Mouse (Mus musculus): ENCODE measurements around the gene Ttyh3.
"Not testable (repeated sequence)": the region's sequence is repeated elsewhere in the genome, so short reads cannot be mapped to it uniquely, and the experiment has no call there.

The Ttyh3 gene

GRCm38 (mm10) chr5:140648519-140649100 lies at the start of gene Ttyh3:
Gene Ttyh3, minus strand, starts transcription at chr5:140649031.
- no peak for DNase-seq (ENCODE audit: low spot score)

DNA sequence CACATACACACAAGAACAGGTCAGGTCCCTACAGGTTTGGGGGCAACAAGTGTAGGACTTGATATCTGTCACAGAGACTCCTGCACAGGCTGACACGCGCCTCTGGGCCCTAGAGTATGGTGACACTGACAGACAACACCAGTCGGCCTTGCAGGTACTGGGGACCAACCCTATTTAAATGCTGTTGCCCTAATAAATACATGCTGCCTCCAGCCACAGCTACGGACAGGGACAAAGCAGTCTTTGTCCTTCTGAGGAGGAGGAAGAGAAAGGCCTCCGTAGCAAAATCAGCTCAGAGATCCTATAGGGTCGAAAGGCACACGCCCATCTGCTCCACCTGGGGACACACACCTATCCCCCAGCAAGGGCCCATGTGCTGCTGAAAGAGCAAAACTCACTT lies 47.2 kb upstream of the Ttyh3 start:
- DNase-seq (ENCODE audit: low spot score), result no peak

- no peak for DNase-seq (ENCODE audit: low spot score)
Measured at GRCm38 (mm10) chr5:140688434-140688833, 39.6 kb upstream of the Ttyh3 start.

DNA sequence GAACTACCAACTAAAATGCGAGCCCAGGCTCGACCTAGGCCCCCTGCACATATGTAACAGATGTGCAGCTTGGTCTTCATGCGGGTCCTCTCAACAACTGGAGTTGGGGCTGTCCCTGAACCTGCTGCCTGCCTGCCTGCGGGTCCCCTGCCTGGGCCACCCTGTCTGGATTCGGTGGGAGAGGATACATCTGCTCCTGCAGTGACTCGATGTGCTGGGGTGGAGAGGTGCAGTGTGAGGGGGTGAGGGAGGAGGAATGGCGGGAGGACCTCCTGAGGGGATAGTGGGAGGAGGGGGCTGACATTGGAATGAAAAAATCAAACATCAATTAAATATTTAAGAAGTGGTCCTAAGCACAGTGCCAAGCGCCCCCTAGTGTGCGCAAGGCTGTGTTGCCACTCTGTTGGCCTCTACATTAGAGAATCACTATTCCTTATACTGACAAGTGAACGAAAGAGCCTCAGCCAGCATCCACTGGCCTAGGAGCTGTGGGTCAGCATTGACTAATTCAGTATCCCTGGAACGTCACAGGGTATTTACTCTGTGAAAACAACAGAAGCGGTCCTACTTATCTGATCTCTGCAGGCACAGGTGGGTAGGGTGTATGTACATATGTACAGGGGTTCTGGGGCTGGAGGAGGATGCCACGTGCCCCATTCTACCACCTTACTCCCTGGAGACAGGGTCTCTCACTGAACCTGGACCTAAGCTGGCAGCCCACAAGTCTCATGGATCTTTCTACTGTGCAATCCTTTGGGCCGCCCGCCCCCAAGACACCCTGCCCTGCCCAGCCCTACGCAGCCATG lies 35.7 kb upstream of the Ttyh3 start:
- DNase-seq (ENCODE audit: low spot score), result peak; percentile 34

DNA sequence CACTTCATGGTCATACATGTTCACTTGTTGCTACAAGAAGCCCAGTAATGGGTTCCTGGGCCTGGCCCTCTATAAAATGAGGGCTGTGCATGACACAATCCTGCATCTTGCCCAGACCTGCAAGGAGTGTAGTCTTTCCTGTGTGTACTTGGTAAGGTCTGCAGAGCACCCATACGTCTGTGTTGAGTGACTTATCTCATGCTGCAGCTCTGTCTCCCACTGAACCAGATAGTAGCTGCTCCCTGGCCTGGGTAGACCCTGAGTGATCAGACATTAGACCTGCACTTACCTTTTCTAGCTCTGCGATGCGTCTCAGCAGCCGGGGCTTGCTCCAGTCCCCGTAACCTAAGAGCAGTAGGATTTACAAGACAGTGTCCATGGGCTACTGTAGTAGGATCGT lies 33.3 kb upstream of the Ttyh3 start:
- no peak for DNase-seq (ENCODE audit: low spot score)

DNA sequence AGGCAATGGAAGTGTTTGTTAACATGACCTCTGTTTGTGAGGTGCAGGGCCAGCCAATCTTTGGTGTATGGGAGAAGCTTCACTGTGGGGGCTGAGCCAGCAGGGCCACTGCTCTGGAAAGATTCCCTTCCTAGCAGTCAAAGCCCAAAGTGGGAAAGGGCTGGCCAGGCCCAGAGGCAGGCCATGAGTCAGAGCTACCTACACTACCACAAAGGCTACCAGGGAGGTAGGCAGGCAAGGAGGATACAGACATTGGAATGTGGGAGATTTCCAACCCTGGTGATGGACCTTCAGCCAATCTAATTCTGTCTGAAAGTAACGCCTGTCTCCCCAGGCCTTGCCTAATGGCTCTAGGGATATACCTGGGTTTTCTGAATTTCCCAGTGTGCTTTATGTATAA lies 32.1 kb upstream of the Ttyh3 start:
- DNase-seq (ENCODE audit: low spot score), result no peak

DNA sequence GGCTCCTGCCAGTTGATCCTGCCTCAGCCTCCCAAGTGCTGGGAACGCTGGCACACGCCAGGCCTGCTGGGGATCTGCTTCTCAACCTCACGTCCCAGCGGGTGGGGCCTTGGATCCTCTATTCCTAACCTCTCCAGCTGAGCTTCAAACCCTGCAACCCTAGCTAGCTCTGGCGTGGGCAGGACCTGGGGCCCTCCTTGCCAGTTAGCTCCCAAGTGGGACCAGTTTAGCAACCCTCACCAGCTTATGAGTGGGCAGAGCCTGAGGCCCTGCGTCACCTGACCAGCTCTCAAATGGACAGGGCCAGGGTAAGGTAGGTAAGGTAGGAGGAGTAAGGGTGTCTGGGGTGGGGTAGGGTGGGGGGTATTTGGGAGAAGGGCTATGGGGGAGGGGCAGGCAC lies 31.2 kb upstream of the Ttyh3 start:
- DNase-seq (ENCODE audit: low spot score), result no peak

DNA sequence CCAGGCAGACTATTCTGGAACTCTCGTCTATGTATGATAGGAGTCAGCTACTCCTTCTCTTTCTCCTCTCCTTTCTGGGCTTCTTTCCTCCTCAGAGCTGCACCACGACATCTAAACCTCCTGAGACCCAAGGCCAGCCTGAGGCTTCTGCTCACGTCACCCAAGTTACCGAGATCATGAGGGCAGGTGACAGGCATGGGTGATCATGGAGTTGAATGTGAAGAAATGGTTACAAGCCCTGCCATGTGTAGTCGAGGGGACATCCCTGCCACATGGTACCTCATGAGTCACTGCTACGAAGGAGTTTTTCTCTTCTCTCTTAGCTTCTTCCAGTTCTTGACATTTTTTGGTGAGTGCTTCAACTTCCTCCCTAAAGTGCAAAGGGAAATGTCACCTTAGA lies 28.3 kb upstream of the Ttyh3 start:
- no peak for DNase-seq (ENCODE audit: low spot score)

DNA sequence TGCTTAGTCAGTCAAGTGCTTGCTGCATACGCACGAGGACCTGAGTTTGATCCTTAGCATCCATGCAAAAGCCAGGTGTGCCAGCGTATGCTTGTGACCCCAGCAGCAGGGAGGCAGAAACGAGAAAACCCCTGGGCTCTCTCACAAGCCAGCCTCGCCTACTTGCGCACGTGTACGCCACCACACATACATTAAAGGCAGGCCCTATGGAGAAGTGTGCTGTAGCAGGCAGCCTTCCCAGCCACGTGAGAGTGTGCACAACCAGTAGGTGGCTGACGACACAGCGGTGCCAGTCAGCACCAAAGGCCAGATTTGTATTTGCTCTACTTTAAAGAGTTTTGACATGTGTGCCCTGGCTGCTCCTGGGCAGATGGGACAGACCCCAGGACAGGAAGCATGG lies 26.8 kb upstream of the Ttyh3 start:
- DNase-seq (ENCODE audit: low spot score), result no peak

DNA sequence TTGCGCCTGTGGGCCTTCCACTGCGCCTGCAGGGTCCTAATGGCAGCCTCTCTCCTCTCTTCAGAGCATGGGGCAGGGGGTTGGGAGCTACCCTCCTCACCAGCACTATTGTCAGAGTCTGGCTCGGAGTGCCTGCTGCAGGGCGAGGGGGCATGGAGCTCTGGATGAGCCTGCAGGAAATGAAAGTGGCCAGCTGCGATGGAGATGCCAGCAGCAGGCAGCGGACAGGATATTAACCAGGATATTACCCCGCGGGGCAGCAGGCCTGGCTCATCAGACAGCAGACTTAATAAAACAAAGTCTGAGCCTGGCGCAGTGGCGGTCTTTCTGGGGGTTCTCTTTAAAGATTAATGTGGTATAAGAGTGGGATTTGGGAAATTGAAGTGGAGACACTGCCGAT lies 26.2 kb upstream of the Ttyh3 start:
- DNase-seq (ENCODE audit: low spot score), result no peak

DNA sequence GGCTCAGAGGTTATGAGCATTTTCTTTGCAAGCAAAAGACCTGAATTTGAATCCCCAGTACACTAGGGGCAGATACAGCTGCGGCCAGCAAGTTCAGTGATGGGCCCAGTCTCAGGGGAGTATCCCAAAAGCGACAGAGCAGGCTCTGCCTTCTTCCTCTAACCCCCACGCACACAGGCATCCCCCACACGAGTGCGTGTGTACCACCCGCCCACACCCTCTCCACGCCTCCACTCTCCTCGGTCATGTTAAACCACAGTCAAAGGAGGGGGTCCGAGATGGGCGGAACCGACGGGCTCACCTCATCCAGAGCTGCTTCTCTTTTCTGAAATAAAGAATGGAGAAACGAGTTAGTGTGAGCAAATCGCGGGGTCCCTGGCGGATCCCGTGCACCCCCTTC lies 25.2 kb upstream of the Ttyh3 start:
- no peak for DNase-seq (ENCODE audit: low spot score)

DNA sequence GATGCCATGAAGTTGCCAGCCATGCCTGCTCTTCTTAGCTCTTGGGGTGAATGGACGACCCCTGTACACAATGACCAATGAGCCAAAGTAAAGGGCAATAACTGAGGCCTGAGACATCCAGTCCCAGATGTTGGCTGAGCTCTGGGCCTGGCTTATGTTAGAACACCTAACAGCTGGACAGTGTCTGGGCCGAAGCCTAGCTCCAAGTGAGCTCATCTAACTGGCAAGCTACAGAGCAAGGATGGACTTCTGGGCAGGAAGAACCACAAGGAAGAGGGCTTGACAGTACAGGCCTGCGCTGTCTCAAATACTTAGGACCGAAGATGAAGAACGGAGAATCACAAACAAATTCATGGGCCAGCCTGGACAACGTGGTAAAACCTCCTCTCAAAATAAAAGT lies 23.8 kb upstream of the Ttyh3 start:
- not testable (repeated sequence) for DNase-seq (ENCODE audit: low spot score)

DNA sequence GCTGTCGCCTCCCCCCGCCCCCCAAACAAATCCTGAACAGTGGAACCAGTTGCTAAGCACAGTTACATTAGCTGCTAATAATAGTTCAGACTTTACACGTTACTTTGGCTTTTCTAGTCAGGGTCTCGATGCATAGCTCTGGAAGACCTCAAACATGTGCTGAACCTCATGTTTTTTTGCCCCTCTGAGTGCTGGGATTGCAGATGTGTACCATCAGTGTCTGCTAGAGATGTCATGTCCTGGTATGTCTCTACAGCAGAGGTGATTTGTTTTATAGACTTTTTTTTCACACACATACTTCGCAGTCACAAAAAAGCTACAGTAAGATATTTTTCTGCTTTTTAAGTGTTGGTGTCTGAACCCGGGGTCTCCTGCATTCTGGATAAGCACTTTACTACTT lies 23.3 kb upstream of the Ttyh3 start:
- no peak for DNase-seq (ENCODE audit: low spot score)

- DNase-seq (ENCODE audit: low spot score), result peak; percentile 69
Measured at GRCm38 (mm10) chr5:140663621-140664180, 14.9 kb upstream of the Ttyh3 start.

DNA sequence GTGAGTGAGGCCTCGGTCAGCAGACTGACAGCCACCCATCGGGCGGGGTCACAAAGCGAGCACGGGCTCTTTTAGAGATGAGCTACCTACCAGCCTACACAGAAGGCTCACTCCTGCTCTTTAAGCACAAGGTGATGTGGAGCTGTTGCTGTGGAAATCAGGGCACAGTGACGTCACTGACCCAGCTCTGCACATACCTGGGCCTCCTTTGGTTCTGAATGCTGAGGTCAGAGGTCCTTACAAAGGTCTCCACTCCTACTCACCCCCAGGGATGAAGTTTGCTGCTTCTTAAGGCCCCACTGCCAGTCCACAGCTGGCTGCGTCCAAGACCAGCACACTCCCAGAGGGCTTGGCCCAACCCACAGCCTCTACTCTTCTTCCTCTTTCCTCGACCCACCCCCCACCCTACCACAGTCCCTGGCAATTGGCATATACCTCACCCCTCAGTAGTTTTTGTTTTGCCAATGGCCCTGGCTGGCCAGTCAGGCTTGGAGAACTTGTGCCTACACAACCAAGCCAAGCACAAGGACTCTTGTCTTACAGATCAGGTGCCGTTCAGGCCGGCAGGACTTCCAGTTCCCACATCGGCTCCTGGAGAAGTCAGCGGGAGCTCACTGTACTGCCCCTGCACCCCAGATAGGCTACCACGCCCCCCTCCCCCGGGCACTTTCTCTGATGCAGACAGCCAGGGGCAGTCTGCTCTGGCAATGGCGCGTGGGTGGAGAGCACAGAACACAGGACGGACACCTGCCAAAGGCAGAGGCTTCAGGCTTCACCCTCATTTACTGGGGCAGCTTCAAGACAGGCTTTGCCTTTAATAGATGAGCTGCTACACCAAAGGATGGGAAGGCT lies 14.1 kb upstream of the Ttyh3 start:
- DNase-seq (ENCODE audit: low spot score), result peak; percentile 48

GRCm38 (mm10) chr5:140661875-140662643 lies 13.2 kb upstream of the Ttyh3 start:
- no peak for DNase-seq (ENCODE audit: low spot score)

- DNase-seq (ENCODE audit: low spot score), result no peak
Measured at GRCm38 (mm10) chr5:140661427-140661826, 12.6 kb upstream of the Ttyh3 start.

DNA sequence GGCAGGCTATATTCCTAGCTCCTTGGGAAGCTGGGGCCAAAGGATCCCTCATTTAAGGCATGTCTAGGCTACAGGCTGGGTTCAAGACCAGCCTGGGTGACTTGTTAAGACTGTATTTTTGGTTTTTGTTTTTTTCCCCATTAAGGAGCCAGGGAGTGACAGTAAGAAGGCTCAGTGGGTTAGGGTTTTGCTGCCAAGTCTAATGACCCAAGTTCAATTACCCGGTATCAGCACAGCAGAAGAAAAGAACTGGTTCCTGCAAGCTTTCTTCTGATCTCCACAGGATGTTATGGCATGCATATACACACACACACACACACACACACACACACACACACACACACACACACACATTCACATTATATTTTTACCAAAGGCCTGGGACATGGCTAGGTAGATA lies 11.6 kb upstream of the Ttyh3 start:
- no peak for DNase-seq (ENCODE audit: low spot score)

DNA sequence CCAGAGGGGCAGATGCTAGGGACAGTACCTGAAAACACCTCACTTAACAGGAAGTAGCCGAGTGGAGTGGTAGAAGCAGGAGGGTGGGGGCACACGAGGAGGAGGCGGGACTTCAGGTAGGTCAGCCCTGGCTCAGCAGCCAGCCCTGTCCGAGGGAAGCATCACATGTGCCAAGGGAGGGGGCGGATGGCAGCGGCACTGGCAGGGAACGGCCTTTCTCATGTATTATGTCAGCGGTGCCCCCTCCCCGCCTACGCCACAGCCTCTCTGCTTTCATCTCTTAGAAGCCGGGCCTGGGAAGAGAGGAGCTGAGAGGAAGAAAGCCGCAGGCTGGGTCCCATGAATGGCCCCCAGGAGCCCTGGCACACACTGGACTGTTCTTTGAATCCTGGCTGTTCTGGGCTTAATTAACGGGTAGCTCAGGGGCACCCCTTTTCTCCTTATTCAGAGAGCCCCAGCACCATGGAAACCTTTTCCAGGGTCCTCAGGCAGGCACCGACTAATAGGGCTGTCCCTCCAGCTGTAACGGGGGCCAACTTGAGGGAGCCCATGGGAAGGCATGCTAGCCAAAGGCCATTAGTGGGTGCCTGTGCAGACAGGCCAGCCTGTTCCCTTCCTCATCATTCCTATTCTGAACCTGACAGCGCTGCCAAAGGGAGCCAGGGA lies 10.9 kb upstream of the Ttyh3 start:
- DNase-seq (ENCODE audit: low spot score), result no peak

DNA sequence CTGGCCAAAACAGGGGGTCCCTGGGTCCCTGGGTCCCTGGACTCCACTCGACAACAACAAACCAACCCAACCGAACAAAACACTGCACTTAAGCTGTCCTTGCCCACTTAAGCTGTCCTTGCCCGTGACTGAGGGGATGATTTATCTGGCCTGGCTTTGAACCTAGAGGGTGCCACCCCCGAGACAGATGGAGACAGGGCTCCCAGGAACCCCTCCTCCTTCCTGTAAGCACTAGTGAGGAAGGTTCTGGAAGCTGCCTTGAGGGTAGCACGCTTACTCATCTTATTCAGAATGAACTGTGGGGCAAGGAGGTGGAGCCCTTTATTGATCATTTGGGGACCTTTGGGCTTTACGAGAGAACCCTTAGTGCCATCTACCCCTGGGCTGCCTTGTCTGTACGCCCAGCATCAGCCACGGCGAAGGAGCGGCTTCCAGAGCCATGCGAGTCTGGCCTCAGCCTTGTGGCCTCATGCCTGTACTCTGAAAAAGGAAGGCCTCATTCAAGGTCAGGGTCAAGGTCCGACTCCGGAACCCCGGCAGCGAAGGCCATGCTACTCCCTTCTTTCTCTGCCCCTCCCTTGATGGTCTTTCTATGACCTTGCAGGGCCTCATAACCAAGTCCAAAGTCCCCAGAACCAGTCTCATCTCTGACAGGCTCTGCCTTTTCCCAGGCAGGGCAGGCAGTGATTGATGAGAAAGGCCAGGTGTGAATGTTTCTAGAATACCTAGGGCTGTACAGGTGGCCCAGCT lies 5.4 kb upstream of the Ttyh3 start:
- peak; percentile 54 for DNase-seq (ENCODE audit: low spot score)

DNA sequence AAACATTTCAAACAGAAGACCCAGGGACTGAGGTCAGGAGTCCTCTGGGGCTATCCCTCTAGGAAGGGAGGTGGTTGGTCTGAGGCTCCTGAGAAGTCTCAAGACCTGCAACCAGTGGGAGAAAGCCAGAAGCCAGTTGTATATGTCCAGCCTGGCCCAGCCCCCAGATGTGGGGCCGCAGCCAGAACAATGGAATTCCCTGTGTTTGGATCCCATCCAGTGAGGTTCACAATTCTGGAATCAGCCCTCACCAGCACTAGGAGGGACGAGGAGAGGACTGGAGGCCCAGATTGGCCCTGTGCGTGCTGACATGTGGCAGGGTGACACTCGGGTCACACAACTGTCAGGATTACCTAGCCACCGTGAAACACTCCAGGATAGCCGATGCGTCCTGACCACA lies 3.8 kb upstream of the Ttyh3 start:
- no peak for DNase-seq (ENCODE audit: low spot score)

Data from ovary, postnatal 36 days (tissue).